Mouse (Mus musculus): ENCODE measurements at regions not wholly inside any gene's neighbourhood (a gene's known extent, or its start where the extent isn't known, plus 50 kb on each side); places are given as distances from the start of the nearest gene placed in this dataset.

GRCm38 (mm10) chr2:63518534-63518933, 334.4 kb upstream of the Kcnh7 start:
- TF ChIP-seq EP300 (IDR thresholded peaks at IDR 0.05; ENCODE audit: low read depth) (no peak), CTCF (IDR thresholded peaks at IDR 0.05; ENCODE audit: low read depth) (no peak)

Data from heart, postnatal 0 days (tissue).